Mouse (Mus musculus) large intestine, adult 2 months (tissue): ENCODE measurements around the gene Mknk2. TPM values are rescaled to one million over a fixed set of nuclear protein-coding genes. Genes with fewer than 3 reads are reported as not detected.

Experiments
- DNase-seq: peaks from one replicate; pipeline ENCODE4 v3.0.0-alpha.2; 2012; ENCODE audit warnings: low read depth, low spot score
- WGBS: fragments of 180-500 bp; shearing (Covaris S2); methylation state at CpG from one replicate; pipeline ENCODE4 v1.1.7; 2018; 5-methylcytosine and 5-hydroxymethylcytosine counted together
- polyA plus RNA-seq: library from polyadenylated mRNA; depleted of rRNA; stranded (reverse); fragments of >200 nt; gene quantifications from 2 replicates; pipeline ENCODE4 v1.2.3, GENCODE M21; 2012

The Mknk2 gene
- polyA plus RNA-seq, 1 experiment = 112 TPM

DNA sequence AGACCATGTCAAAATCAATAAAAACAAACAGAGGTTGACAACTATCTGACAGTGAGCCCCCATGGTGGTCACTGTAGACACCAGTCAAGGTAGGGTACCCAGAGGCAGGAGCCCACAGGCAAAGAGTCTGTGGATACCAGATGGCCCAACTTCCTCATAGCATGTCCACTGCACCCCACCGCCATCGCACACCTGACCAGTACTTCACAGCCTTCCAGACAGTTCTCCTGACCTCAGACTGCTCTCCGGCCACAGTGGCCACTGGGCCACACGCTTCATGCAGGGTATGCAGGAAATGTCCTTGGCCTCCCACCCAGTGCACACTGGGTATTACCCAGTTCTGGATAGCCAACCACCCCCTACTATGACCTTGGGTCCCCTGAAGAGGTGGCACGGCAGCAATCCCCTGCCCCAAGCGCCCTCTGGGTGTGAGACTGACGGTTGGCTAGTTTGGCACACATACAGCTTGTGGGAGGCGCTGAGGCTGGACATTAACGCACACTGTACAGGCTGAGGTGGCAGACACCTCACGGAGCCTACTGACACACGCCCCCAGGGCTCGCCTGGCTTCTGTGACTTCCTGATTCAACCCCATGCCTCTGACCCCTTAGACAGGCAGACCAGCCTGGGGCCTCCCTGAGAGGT lies 15.6 kb upstream of the Mknk2 start:
- DNase-seq = no peak
- 90% methylated on average over 12 of the region's 12 CpGs for WGBS

DNA sequence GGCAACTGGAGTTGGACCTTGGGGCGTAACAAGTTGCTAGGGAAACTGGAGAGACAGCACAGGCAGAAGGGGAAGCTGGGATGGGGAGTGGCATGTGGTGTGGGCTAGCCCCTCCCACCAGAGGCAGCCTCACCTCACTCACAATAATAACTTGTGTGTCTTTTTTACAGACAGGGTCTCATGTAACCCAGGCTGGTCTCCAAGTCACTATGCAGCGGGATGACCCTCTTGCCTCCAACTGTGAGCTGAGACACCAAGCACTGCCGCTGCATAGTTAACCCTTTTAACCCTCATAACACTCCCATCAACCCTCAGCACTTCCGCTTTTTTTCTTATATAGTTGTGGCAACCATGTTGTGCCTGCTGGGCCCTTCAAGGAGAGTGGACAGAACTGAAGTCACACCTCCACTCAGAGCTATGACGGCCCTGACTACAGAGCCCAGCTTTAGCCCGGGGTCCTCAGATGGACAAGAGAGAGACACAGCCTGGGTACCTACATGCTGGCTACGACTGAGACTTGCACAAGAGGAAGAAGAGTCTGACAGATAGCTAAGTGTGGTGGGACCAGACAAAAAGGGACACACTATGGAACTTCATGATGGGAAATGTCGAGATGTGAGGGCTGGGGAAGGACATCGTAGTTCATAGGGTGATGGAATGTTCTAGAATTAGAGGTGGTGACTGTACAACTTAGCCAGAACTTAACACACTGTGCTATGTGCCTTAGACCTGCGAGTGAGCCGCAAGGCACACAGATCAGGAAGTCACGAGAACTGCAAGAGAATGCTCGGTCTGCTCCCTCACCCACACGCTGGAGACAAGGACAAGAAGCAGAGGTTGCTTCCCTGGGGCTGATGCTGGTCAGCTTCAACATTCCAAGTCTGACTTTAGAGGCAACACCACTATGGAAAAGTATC lies 14.6 kb upstream of the Mknk2 start:
- DNase-seq = no peak
- WGBS = 74% methylated on average over 14 of the region's 14 CpGs

DNA sequence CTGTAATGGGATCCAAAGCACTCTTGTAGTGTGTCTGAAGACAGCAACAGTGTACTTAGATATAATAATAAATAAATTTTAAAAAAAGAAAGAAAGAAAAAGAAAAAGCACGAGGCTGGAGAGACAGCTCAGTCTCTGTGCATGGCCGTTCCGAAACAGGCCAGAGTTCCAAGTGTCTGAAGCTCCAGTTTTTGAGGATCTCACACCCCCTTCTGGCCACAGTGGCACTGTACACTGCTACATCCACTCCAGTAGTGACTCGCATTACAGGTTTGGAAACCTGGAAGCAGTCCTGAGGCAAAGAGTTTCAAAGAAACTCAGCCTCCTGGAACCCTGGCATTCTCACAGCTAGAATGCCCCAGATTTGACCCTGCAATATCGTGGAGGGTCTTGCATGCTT lies 9.9 kb upstream of the Mknk2 start:
- 17% methylated on average over 5 of the region's 5 CpGs for WGBS
- no peak for DNase-seq

DNA sequence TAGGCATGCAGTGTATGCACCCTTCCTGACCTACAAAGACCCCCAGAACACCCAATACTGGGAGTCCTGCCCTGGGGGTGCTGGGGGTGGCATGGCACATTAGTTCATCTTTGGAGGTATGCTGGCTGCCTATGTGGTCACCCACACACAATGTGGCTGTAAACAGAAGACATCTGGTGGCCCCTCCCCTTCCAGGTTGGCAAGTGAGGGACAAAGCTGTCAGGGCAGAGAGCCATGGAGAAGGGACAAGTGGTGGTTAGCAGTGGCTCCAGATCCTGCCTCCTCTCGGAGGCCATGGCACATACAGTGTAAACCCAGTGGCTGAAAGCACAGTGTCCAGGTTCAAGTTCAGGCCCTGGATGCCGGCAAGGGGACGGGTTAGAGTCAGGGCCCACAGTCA lies 8.7 kb upstream of the Mknk2 start:
- no peak for DNase-seq
- 97% methylated on average over 3 of the region's 3 CpGs for WGBS

DNA sequence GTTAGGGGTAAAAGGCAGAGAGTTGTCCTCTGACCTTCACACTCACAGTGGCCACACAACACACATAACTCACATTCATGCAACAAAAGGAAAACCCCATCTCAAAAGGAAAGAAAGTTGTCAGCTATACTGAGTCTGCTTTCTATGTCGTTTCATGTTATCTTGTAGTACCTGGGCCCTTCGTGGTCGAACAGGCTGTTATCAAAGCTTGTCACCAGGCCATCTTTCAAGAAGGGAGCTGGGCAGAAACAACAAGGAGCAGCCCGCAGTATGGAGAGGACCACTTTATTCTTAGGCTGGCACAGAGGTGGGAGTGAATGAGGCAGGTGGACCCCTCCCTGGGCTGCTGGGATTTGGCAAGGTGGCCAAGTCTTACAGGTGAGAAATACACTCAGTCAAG lies 7.1 kb upstream of the Mknk2 start:
- no peak for DNase-seq
- 87% methylated on average over 4 of the region's 4 CpGs for WGBS

DNA sequence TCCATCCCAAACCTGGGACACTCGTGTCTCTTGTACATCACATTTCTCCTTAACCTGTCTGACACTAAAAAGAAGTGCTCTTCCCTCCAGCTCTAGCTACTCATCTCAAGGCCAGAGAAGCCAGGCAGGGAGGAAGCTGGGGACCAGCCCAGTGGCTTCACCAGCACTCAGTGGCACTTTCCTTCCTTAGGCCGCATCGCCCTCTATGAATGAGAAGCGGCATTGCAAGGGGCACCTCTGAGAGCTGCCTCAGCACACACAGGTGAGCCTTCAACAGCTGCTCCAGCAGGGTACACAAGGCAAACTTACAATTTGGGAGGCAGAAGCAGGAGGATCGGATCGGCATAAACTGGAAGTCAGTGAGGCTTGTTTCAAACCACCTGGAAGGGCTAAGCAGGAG lies 6.3 kb upstream of the Mknk2 start:
- DNase-seq = no peak
- WGBS = 23% methylated on average over 6 of the region's 6 CpGs

DNA sequence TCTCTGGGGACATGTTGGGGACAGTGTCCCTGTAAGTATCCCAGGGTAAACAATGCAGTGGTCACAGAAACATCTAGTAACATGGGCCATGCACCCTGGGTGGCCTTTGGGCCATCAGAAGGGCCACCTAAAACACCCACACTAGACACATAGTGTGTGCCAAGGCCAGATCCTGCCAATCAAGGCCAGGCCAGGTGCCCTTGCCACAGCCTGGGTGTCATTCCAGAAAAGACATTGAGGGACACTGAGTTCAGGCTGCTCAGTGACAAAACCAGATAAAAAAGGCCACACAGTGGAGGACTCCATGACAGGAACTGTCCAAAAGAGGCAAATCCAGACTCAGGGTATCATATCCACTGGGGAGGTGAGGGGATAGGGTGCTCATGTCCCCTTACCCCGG lies 5.7 kb upstream of the Mknk2 start:
- 90% methylated on average over 1 of the region's 1 CpGs for WGBS
- DNase-seq = no peak

DNA sequence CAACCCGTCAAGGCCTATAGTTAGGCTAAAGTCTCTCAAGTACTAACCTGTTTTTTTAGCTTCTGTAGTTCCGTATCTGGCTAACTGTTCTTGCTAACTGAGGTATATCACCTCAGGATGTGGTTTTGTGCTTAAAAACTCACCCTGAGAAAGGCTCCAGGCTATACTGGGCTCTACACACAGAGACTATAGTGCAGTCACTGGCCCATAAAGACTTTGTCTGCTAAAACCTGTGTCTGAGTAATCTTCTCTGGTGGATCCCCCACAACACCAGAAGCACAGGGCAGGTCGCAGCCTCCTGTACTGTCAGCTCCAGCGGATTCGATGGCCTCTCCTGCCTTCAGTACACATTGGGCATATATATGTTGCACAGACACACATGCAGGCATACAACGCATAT lies 4.1 kb upstream of the Mknk2 start:
- WGBS = 91% methylated on average over 6 of the region's 6 CpGs

DNA sequence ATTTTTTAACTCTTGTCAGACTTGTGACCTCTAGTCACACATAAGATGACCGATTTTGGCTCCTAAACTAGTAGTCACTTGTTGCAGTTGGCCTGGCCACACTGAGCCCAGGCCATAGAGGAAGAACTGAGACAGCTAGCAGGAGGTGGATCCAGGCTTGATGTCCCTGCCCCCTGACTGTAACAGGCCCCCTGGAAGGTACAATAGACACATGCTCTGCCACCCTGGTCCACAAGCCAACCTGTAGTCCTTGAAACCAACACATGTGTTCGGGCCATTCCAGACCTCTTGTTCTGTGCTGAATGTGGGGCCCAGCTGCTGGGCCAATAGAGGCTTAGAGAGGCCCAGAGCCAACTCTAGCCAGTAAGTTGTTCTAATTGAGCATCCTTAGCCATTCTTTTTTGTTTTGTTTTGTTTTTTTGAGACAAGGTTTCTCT lies 2.4 kb upstream of the Mknk2 start:
- WGBS = 80% methylated on average over 2 of the region's 2 CpGs
- DNase-seq = no peak

More for the DNA sequence above, 4.1 kb upstream of the Mknk2 start:
- DNase-seq = no peak

DNA sequence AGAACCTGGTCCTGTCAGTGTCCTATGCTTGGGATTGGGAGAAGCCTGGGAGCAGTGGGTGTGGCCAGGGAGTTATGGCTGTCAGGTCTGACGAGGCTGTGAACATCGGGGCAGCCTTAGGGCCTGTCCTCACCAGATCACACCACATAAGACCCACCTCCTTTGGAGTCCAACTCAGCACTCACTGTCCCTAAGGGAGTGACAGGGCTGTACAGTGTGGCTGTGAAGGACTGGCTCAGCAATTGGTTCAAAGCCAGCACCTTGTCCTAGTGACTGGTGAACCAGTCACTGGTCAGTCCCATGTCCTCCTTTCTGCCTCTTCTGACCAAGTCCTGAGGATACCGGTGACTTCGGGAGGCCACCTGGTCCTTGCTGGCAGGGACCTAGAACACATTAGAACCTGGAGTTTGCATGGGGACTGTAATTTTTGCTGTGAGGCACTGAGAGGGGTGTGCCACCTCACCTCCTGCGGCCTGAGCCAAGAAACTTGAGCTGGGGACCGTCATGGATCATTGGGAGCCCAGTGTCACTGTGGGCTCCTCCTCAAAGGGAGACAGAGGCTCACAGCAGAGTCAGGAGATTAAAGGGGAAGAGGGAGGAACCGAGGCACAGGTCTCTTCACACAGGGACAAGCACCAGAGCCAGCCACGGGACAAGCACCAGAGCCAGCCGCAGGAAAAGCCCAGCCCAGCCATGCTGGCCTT lies 1.8 kb upstream of the Mknk2 start:
- DNase-seq = no peak
- 41% methylated on average over 9 of the region's 9 CpGs for WGBS

DNA sequence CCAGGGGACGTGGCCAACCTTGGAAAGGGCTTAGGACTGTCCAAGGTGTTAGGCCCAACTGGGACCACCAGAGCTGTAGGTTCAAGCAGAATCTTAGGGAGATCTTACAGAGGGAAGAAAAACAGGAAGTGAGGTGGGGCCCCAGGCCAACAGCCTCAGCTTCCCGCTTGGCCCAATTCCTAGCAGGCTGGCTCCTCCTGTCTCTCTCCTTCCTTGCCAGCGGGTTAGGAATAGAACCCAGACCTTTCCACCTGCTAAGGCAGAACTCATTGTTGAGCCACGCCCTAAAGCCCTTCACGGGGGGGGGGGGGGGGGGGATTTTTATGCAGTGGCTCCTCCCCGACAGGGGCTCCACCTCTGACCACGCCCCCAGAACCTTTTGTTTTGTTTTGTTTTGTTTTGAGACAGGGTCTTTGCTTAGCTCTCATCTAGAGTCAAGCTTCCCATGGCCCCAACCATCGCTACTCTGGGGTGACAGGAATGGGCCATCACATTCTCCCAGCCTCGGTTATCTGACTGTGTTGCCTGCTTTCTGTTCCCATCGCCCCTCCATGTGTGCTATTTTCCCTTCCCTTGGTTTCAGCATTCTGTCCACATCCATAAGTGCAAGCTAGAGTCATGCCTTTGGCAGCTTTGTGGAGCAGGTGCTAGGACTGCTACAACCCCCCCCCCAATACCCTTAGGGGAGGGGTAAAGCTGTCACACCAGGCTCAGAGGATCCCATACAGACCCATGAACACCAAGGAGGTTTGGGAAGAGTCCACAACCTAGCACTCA lies 877 bp upstream of the Mknk2 start:
- DNase-seq = no peak
- 26% methylated on average over 9 of the region's 10 CpGs for WGBS

DNA sequence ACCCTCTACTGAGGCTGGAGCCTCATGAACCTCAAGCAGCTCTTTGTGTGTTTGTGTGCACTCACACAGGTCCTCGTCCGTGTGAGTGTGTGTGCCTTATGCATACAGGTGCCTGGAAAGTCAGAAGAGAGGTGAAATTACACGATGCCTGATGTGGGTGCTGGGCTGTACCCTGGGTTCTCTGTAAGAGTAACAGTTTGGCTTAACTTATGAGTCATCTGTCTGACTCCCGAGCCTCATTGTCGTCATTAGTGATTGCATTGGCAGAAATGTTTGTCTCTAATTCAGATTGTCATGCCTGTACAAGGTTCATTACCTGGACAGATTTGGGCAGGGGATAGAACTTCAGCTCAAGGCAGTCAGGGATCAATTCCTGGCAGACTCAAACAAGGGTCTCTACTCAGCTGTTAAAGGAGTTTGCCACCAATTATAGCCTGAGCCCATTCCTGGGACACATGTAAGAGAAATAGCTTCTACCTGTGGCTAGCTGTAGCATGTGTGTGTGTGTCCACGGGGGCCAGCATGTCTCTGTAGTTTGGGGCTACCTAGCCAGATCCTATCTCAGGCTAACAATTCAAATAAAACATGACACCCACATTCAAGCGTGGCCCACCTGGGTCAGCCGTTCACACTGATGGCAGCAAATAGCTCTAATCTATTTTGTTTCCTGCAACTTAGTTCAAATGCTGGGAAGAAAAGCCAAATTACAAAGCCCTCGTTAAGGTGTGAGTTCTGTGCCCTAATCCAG lies 610 bp downstream of the Mknk2 start:
- no peak for DNase-seq
- 8% methylated on average over 9 of the region's 9 CpGs for WGBS

DNA sequence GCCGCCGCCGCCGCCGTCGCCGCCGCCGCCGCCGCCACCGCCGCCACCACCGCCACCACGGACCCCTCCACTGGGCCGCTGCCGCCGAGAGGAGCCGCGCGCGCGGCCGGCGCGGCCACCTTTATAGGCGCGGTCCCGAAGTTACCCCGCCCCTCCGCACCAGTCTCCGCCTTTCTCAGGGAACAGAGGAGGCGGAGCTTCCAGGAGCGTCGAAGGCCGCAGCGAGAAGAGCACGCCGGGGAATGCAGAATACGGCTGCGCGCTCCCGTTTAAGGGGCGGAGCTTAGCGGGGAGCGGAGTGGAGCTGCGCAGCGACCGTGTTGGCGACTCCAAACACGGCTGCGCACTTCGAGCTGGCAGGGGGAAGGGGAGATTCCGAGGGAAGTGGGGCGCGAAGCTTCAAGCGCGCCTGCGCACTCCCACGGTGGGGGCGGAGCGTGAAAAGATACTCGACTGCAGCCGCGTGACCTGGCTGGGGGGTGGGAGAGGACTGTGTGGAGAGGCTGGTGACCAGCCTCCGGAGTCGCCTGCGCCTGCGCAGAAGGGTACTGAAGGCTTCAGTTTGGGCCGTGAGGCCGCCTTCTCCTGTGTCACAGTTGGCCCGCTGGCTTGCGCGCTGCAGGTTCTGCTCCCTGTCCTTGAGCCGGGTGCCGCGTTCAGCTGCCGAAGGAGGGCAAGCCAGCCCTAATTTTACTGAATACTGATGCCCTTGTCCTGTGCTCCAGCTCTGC lies 1.5 kb downstream of the Mknk2 start:
- DNase-seq = peak; percentile 99
- WGBS = under 1% methylated on average over 78 of the region's 78 CpGs

DNA sequence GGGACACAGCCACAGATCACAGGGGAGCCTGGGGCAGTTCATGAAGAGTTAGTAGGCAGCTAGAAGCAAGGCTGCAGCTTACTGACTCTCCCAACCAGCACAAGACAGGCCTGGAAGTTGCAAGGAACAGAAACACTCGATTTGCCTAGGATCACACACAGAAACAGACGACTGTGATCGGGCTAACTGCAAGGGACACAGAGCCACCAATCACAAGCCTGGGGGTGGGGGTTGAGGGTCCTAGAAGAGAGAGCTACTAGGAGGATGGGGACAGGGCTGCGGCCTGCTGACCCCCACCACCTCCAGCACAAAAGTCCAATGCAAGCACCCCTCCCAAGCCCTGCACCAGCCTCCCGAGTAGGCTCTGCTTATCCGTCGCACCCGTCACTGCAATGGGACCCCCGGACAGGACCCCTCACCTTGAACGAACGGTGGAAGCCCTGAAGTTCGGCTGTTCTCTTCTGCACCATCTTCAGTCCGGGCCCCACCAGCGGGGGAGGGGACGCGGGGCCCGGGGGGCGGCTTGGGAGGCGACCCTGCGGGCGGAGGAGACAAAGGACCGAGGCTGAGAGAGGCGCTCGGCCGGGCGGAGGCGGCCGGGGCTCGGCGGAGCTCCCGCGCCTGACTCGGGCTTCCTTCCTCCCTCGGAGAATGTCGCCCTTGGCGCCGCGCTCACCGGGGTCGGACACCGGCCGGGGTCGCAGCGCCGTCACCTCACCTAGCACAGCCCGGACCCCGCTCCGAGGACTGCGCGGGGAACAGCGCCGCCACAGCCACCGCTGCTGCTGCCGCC lies 2.3 kb downstream of the Mknk2 start:
- under 1% methylated on average over 44 of the region's 54 CpGs for WGBS
- no peak for DNase-seq

DNA sequence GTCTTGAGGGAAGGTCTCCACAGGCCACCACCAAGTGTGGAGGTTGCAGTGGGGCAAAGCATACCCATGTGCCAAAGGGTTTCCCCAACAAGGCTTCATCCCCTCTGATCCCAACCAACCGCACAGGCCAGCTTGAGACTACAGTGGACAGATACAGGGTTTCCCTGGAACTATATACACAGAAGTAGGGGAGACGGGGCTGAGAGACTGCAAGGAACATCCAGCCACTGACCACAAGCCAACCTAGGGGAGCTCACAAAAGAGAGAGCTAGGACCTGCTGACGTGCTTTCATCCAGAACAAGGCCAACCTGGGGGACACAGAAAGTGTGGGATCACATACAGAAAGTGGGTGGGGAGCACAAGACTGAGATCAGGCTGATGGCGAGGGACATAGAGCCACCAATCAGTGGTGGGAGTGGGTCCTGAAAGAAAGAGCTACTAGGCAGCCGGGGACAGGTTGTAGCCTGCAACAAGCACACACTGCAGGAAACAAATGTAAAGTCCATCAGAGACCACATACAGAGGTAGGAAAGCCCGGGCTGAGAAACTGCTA lies 3.0 kb downstream of the Mknk2 start:
- WGBS = 4% methylated on average over 6 of the region's 6 CpGs
- DNase-seq = no peak

DNA sequence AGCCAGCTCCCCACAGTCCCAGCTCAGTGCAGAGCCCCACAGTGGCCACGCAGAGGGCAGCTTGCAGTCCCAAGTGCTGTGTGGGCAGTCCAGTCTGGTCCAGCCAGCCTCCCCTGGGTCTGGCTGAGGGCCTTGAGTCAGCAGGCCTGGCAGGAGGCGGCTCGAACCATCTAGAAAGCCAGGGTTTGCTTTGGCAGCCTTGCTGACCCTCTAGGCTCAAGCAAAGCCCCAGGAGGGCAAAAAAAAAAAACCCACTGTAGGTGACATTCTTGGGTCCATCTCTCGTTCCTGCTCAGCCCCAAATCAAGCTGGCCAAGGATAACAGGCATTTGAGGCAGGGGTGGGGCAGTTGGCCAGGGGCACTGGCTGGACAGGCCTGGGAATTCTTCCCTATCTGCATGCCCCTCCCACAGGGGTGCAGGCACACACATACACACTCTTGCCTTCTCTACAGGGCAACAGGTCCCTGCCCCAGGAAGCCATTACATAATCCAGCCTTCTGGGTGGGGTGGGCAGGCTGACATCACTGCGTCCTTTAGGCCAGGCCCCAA lies 3.7 kb downstream of the Mknk2 start:
- no peak for DNase-seq
- 10% methylated on average over 5 of the region's 5 CpGs for WGBS

DNA sequence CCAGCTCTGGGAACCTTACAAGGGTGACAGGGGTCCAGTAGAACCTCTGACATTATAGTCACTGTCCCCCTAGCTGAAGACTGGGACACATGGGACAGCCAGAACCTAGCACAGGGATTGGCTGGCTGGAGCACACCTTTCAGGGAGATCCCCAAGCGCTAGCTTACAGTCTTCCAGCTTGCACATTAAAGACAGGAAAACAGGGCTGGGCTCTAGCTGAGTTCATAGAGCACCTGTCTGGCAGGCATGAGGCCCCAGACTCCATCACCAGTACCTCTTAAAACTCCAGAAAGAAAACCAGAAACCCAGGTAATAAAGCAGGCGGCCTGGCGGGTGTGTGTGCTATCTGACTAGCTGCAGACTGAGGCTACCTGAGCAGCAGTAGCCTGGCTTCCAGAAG lies 4.2 kb downstream of the Mknk2 start:
- 39% methylated on average over 3 of the region's 3 CpGs for WGBS
- no peak for DNase-seq
